Mouse (Mus musculus) T-helper 2 cell (primary cell): ENCODE results near the gene Nrf1.

Experiments
- in situ Hi-C: fragments of 300-600 bp; cut with MboI, MseI; formaldehyde crosslinking; loops from one replicate; pipeline ENCODE4 v1.15.1; 2025; ENCODE audit warnings: high pct_unique_total_duplicates

Gene Nrf1

DNA sequence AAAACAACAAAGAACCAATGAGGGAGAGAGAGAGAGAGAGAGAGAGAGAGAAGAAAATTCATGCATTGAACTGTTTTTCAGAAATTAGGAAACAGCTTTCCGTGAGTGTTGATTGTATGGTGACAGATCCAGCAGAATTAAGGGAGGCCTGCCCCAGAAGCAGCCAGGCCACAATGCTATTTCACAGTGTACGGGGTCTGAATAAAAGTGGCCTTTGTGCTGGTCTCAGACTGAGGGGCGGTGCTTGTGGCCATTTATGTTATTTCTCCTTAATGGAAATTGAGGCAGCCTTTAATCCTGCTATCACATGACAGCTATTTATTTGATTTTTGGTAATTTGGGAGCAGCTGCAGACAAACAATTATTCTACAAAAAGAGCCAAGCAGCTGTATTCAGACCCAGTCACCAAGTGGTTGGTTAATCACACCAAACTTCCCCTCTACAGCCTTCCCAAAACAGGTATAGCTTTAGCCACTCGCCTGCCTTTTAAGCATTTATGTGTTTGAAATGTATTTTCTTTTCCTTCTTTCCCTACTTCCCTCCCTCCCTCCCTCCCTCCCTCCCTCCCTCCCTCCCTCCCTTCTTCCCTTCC lies 31.2 kb downstream of the Nrf1 start:
- in situ Hi-C loops: no loop called here

GRCm38 (mm10) chr6:30081339-30081738 lies 33.6 kb downstream of the Nrf1 start:
- in situ Hi-C loops: loop anchor here (10.0 kb wide), 1 partner anchor 127 kb away; no protein-coding TSS in a partner anchor

DNA sequence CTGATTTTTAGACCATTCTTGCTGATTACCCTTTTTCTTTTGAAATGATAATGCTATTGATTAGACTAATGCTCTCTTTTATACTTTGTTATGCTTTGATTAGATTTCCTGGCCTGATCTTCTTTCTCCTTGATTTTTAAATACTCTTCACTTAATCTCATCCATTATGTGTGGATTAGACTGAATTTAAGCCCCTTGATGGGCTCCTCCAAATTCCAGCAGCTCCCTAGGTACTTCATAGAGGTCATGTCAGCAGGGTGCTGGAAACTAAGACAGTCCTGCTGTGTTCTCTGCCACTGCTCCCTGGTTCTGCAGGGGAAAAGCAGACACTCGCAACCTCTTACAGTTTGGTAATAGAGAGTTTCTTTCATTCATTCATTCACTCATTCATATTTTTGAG lies 35.5 kb downstream of the Nrf1 start:
- in situ Hi-C loops: loop anchor here (10.0 kb wide), 1 partner anchor 129 kb away; no protein-coding TSS in a partner anchor

DNA sequence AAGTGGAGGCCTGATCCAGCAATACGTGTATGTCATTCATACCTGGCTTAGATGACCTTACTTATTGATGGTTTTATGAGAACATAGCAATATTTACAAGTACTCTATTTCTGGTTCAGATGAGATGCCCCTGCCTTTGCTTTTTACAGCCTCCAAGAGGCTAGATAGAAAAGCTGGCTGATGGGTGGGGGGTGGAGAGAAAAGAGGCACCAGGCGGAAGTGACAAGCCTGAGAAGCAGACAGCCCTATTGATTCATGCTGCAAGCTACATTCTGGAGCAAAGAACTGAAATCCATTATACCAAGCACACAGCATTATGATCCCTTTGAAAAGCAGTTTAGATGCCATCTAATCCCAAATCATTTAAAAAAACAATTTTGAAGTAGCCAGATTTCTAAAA lies 37.6 kb downstream of the Nrf1 start:
- in situ Hi-C loops: loop anchor here (10.0 kb wide), 1 partner anchor 131 kb away; no protein-coding TSS in a partner anchor

DNA sequence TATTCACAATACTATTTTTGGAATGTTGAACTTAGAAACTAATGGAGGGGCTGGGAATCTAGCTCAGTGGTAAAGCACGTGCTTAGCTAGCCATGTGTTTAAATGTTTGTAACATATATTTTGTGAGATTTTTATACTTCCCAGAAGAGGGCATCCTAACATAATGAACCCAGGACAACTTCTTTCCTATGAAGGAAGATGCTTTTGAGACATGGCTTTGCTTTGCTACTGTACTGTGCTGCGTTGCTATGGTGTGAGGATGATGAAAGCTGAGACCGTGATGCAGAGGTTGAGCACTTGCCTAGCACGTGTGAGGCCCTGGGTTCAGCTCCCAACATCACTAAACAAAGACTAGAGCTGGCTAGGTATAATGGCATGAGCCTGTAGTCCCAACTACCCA lies 43.4 kb downstream of the Nrf1 start:
- in situ Hi-C loops: no loop called here

GRCm38 (mm10) chr6:30092816-30093215 lies 45.0 kb downstream of the Nrf1 start:
- in situ Hi-C loops: no loop called here

GRCm38 (mm10) chr6:30101773-30102415 lies 54.1 kb downstream of the Nrf1 start:
- in situ Hi-C loops: no loop called here

GRCm38 (mm10) chr6:30106091-30106490 lies 58.3 kb downstream of the Nrf1 start:
- in situ Hi-C loops: no loop called here

DNA sequence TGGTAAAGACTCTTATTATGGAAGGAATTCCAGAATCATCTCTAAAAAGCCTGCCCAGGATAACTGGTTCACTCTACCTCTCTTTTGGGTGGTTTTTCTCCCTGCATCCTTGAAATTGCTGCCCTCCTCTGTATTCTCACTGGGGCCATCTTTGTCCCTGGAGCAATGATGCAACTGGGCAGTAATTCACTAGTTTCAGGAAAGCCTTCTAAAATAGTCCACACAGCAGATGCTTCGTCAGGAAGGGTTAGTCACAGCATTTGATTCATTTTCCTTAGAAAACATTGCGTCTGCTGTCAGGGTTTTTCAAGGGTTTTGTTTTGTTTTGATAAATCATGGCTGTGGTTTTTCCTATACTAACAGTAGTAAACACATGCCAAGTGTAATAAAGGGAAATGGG lies 59.7 kb downstream of the Nrf1 start:
- in situ Hi-C loops: no loop called here

DNA sequence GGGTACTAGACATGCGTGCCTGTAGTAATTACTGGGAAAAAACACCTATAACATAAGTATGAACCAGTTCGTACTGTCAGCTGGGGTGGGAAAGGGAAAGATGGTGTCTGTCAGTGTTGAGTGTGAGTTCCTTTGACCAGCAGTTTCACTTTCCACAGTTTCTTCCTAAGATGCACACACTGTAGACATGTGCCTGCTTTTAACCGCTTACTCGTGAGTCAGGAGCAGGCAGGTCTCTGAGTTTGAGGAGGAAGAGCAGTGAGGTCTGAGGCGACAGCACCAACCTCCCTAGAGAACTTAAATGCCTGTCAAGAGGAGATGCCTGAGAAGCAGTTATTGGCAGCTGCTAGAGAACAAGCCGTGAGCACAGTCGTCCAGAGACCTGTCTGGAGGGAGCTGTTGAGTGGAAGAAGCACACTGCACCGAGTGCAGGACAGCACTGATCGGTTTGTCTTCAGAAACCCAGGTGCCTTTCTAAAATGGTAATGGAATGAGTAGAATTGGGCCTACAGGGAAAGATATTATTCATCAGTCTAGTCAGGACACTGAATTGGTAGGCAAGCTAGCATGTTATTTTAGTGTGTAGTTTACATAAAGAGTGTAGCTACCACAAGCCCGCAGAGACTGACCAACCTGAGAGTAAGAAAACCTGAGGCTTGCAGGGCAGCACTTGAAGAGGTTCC lies 62.2 kb downstream of the Nrf1 start:
- in situ Hi-C loops: no loop called here

DNA sequence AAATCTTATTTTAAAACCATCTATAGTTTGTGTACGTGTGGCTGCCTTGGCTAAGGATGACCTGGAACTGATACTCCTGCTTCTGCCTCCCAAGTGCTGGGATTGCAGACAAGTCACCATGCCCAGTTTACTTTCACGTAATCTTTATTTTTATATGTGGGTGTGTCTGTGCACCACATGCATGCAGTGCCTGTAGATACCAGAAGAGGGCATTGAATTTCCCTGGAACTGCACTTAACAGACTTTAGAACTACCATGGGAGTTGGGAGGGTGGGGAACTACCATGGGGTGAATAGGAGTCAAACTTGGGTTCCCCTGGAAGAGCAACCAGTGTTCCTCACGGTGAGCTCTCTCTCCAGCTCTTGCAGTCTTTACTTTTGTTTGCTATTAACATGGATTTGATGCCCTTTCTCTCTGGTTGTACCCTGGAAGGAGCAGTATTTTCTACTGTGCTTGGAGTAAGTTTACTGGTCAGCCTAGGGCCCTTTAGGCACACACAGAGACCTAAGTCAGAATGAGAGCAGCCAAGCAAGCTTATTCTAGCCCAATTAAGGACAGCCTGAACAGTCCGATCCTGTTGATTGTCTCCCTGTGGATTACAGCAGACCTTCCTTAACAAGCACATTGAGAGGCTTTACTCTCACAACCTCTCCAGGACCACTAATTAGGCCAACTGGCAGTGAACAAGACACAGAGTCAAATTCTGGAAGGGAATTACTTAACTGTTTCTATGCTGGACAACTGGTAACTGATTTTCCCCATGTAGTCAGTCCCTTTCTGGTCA lies 64.8 kb downstream of the Nrf1 start:
- in situ Hi-C loops: no loop called here

GRCm38 (mm10) chr6:30114101-30114500 lies 66.3 kb downstream of the Nrf1 start:
- in situ Hi-C loops: no loop called here

GRCm38 (mm10) chr6:30121152-30121551 lies 73.4 kb downstream of the Nrf1 start:
- in situ Hi-C loops: no loop called here

- in situ Hi-C loops: no loop called here
Observed at GRCm38 (mm10) chr6:30121600-30121999, 73.8 kb downstream of the Nrf1 start.

DNA sequence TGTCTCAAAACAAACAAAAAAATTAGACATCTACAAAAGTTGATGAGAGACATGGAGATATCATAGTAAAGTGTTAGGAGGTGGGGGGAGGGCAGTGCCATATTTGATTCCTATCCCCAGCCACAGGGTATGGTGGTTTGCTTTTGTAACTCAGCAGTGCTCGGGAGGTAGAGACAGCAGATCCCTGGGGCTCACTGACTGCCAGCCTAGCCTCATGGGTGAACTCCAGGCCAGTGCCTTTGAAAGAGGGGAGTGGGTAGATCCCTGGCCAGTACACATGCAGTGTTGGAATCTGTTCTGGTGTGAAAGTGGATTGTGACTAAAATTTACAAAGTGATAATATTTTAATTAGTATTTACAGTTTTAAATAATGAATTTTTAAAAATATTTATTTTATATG lies 75.6 kb downstream of the Nrf1 start:
- in situ Hi-C loops: no loop called here

- in situ Hi-C loops: no loop called here
Observed at GRCm38 (mm10) chr6:30126060-30126459, 78.3 kb downstream of the Nrf1 start.

DNA sequence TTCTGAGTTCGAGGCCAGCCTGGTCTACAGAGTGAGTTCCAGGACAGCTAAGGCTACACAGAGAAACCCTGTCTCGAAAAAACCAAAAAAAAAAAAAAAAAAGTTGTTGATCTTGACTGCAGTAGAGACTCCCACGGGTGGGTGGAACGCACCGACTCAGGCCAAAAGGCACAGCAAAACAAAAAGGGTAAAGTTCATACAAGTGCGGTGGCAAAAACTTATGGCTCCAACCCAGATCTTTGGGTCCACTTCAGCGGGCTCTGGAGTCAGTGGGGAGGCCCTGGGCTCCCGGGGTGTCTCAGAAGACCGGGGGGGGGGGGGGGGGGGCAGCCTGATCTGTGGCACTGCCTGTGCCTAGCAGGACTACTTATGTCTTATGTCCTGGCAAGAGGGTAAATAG lies 79.0 kb downstream of the Nrf1 start:
- in situ Hi-C loops: no loop called here

- in situ Hi-C loops: no loop called here
Observed at GRCm38 (mm10) chr6:30132399-30132798, 84.6 kb downstream of the Nrf1 start.

GRCm38 (mm10) chr6:30135590-30135989 lies 87.8 kb downstream of the Nrf1 start:
- in situ Hi-C loops: no loop called here

GRCm38 (mm10) chr6:30137227-30137626 lies 89.4 kb downstream of the Nrf1 start:
- in situ Hi-C loops: no loop called here

GRCm38 (mm10) chr6:30139329-30140045 lies 91.7 kb downstream of the Nrf1 start:
- in situ Hi-C loops: loop anchor here (10.0 kb wide), 1 partner anchor 135 kb away; no protein-coding TSS in a partner anchor
